Mouse (Mus musculus) cerebellum, adult 2 months (tissue): ENCODE data around the gene Slc38a10.

Source experiments
- CTCF ChIP-seq: fragments of 200-500 bp; IDR thresholded peaks from 2 replicates; pipeline ENCODE4 v1.5.1; 2011; ENCODE audit warnings: low read depth, mild to moderate bottlenecking, control low read depth, low read length, moderate library complexity, borderline replicate concordance; ENCODE audit not compliant: insufficient read depth
- POLR2A ChIP-seq: fragments of 200-500 bp; IDR thresholded peaks from 2 replicates; pipeline ENCODE4 v1.6.1; 2011; ENCODE audit warnings: low read length, control low read depth, borderline replicate concordance; ENCODE audit not compliant: insufficient read depth

- no peak for TF ChIP-seq CTCF
- no peak for TF ChIP-seq POLR2A
These were observed 78.0 kb downstream of the Slc38a10 start for GRCm38 (mm10) chr11:120072986-120073647.
